Mouse (Mus musculus) MEL (cell line): ENCODE results near the gene Soat1. TPM values are rescaled to one million over a fixed set of nuclear protein-coding genes. Genes with fewer than 3 reads are reported as not detected.

ENCODE experiments used
- DNase-seq: peaks from one replicate; pipeline ENCODE4 v3.0.0; 2011; ENCODE audit warnings: low read depth, low spot score
- H3K27ac ChIP-seq: 2 replicates; pipeline ENCODE4 v1.5.1; 2012; ENCODE audit warnings: low read depth, mild to moderate bottlenecking, control low read depth, low read length, moderate library complexity; ENCODE audit not compliant: control insufficient read depth
- H3K27me3 ChIP-seq, 2 experiments: fragments of 150-350 bp in 1 of 2; sonication (generic) in 1 of 2; 2 replicates each; pipeline ENCODE4 v1.6.1; 2012; ENCODE audit warnings: low read length in 2 of 2, mild to moderate bottlenecking in 2 of 2, improper control_type of control experiment in 1 of 2, moderate library complexity in 1 of 2; ENCODE audit not compliant: insufficient read depth in 2 of 2, control insufficient read depth in 1 of 2
- H3K36me3 ChIP-seq, 2 experiments: 2 replicates each; pipeline ENCODE4 v1.6.1; 2012 to 2014; ENCODE audit warnings: low read length in 2 of 2, improper control_type of control experiment in 1 of 2, inconsistent platforms in 1 of 2, mild to moderate bottlenecking in 1 of 2; ENCODE audit not compliant: insufficient read depth in 2 of 2, control insufficient read depth in 1 of 2
- H3K4me1 ChIP-seq, 2 experiments: fragments of 150-350 bp in 1 of 2; sonication (generic) in 1 of 2; 2 replicates each; pipeline ENCODE4 v1.6.1; 2012; ENCODE audit warnings: low read length in 2 of 2, improper control_type of control experiment in 1 of 2, mild to moderate bottlenecking in 1 of 2; ENCODE audit not compliant: insufficient read depth in 2 of 2, control insufficient read depth in 1 of 2
- H3K4me3 ChIP-seq, 2 experiments: fragments of 150-350 bp in 1 of 2; sonication (generic) in 1 of 2; 2 replicates each; pipeline ENCODE4 v1.5.1; 2012; ENCODE audit warnings: low read depth in 2 of 2, low read length in 2 of 2, mild to moderate bottlenecking in 2 of 2, moderate library complexity in 2 of 2, control low read depth in 1 of 2, improper control_type of control experiment in 1 of 2; ENCODE audit not compliant: control insufficient read depth in 1 of 2, insufficient read depth in 1 of 2
- H3K79me2 ChIP-seq: 2 replicates; pipeline ENCODE4 v1.6.1; 2012; ENCODE audit warnings: mild to moderate bottlenecking, low read length, moderate library complexity; ENCODE audit not compliant: control insufficient read depth, poor library complexity, insufficient read depth
- H3K9ac ChIP-seq: 2 replicates; pipeline ENCODE4 v1.6.1; 2012; ENCODE audit warnings: low read depth, mild to moderate bottlenecking, control low read depth, low read length, moderate library complexity; ENCODE audit not compliant: control insufficient read depth, poor library complexity, severe bottlenecking
- H3K9me3 ChIP-seq: fragments of 150-350 bp; sonication (generic); replicated peaks from 2 replicates; pipeline ENCODE4 v1.6.1; 2012; ENCODE audit warnings: mild to moderate bottlenecking, low read length, improper control_type of control experiment, moderate library complexity; ENCODE audit not compliant: insufficient read depth
- CHD1 ChIP-seq: IDR thresholded peaks from 2 replicates; pipeline ENCODE4 v1.6.1; 2012; ENCODE audit warnings: low read depth, mild to moderate bottlenecking, inconsistent platforms, low read length, improper control_type of control experiment
- CHD2 ChIP-seq: IDR thresholded peaks from 2 replicates; pipeline ENCODE4 v1.6.1; 2011; ENCODE audit warnings: low read length, improper control_type of control experiment
- EP300 ChIP-seq, 2 experiments: IDR thresholded peaks; 2 replicates each; pipeline ENCODE4 v1.6.1; 2011; ENCODE audit warnings: improper control_type of control experiment in 2 of 2, low read length in 2 of 2, low read depth in 1 of 2, mild to moderate bottlenecking in 1 of 2
- HCFC1 ChIP-seq: IDR thresholded peaks from 2 replicates; pipeline ENCODE4 v1.6.1; 2012; ENCODE audit warnings: low read depth, mild to moderate bottlenecking, inconsistent platforms, low read length, improper control_type of control experiment, moderate library complexity
- JUND ChIP-seq: IDR thresholded peaks from 2 replicates; pipeline ENCODE4 v1.6.1; 2011; ENCODE audit warnings: low read depth, mild to moderate bottlenecking, improper control_type of control experiment, low read length
- KAT2A ChIP-seq: conservative IDR thresholded peaks from 2 replicates; pipeline ENCODE4 v1.6.1; 2012; ENCODE audit warnings: low read depth, low read length, improper control_type of control experiment, inconsistent platforms
- MAFK ChIP-seq: IDR thresholded peaks from 2 replicates; pipeline ENCODE4 v1.6.1; 2011; ENCODE audit warnings: low read depth, mild to moderate bottlenecking, low read length, improper control_type of control experiment, borderline replicate concordance
- MAZ ChIP-seq: IDR thresholded peaks from 2 replicates; pipeline ENCODE4 v1.6.1; 2012; ENCODE audit warnings: low read depth, mild to moderate bottlenecking, inconsistent platforms, low read length, improper control_type of control experiment
- MEF2A ChIP-seq: IDR thresholded peaks from 2 replicates; pipeline ENCODE4 v1.6.1; 2014; ENCODE audit warnings: low read depth, mild to moderate bottlenecking, inconsistent platforms, low read length, improper control_type of control experiment; ENCODE audit not compliant: poor library complexity, insufficient replicate concordance, severe bottlenecking; ENCODE audit errors: extremely low read depth
- MXI1 ChIP-seq: IDR thresholded peaks from 2 replicates; pipeline ENCODE4 v1.6.1; 2011; ENCODE audit warnings: mild to moderate bottlenecking, low read depth, low read length, improper control_type of control experiment
- MYC ChIP-seq: IDR thresholded peaks from 2 replicates; pipeline ENCODE4 v1.6.1; 2011; ENCODE audit warnings: low read depth, mild to moderate bottlenecking, low read length, improper control_type of control experiment, moderate library complexity
- NELFE ChIP-seq: IDR thresholded peaks from 2 replicates; pipeline ENCODE4 v1.6.1; 2011; ENCODE audit warnings: low read depth, low read length, improper control_type of control experiment
- RCOR1 ChIP-seq: IDR thresholded peaks from 2 replicates; pipeline ENCODE4 v1.6.1; 2012; ENCODE audit warnings: low read depth, mild to moderate bottlenecking, inconsistent platforms, low read length, improper control_type of control experiment
- SIN3A ChIP-seq: IDR thresholded peaks from 2 replicates; pipeline ENCODE4 v1.6.1; 2012; ENCODE audit warnings: low read length, improper control_type of control experiment, inconsistent platforms
- SMC3 ChIP-seq: IDR thresholded peaks from 2 replicates; pipeline ENCODE4 v1.6.1; 2011; ENCODE audit warnings: low read depth, low read length, improper control_type of control experiment
- TAL1 ChIP-seq: IDR thresholded peaks from 2 replicates; pipeline ENCODE4 v1.6.1; 2012; ENCODE audit warnings: mild to moderate bottlenecking, inconsistent platforms, low read length, moderate library complexity, mixed read lengths
- TBP ChIP-seq: IDR thresholded peaks from 2 replicates; pipeline ENCODE4 v1.8.0; 2011; ENCODE audit warnings: low read depth, low read length, improper control_type of control experiment
- TCF12 ChIP-seq: IDR thresholded peaks from 2 replicates; pipeline ENCODE4 v1.6.1; 2014; ENCODE audit warnings: low read depth, mild to moderate bottlenecking, inconsistent platforms, low read length, improper control_type of control experiment, moderate library complexity
- UBTF ChIP-seq: IDR thresholded peaks from 2 replicates; pipeline ENCODE4 v1.6.1; 2012; ENCODE audit warnings: low read depth, mild to moderate bottlenecking, inconsistent platforms, low read length, improper control_type of control experiment, moderate library complexity, borderline replicate concordance; ENCODE audit not compliant: insufficient read depth
- ZKSCAN1 ChIP-seq: IDR thresholded peaks from 2 replicates; pipeline ENCODE4 v1.6.1; 2012; ENCODE audit warnings: low read depth, mild to moderate bottlenecking, inconsistent platforms, low read length, improper control_type of control experiment, moderate library complexity
- ZNF384 ChIP-seq: IDR thresholded peaks from 2 replicates; pipeline ENCODE4 v1.6.1; 2012; ENCODE audit warnings: low read depth, mild to moderate bottlenecking, inconsistent platforms, low read length, improper control_type of control experiment
- polyA plus RNA-seq, 2 experiments: library from polyadenylated mRNA; stranded (reverse) in 1 of 2; unstranded in 1 of 2; fragments of >175 nt in 1 of 2; fragments of >200 nt in 1 of 2; gene quantifications; 2 replicates each; pipeline versions ENCODE4 v1.2.1 to v1.2.4; 2012; ENCODE audit warnings: low replicate concordance in 2 of 2, low read depth in 1 of 2; ENCODE audit not compliant: insufficient read length in 2 of 2, insufficient read depth in 1 of 2, missing spikeins in 1 of 2
- total RNA-seq: library from RNA; depleted of rRNA; stranded (reverse); fragments of 300-350 nt; gene quantifications from 2 replicates; pipeline ENCODE4 v1.2.3, GENCODE M21; 2012

The Soat1 gene
- total and polyA plus RNA-seq, 3 experiments, result 2.7 to 10.5 TPM; not detected in 1

- H3K79me2 ChIP-seq, result no peaks in the 10 kb centered on the region
- H3K27ac ChIP-seq, result no peak overlapping the region
- H3K36me3 ChIP-seq, result no peaks in the 10 kb centered on the region
- no peaks in the 10 kb centered on the region for H3K4me1 ChIP-seq
- TF ChIP-seq KAT2A (no peak), MYC (no peak), MAFK (no peak), ZNF384 (no peak), UBTF (no peak), MXI1 (no peak), NELFE (no peak), SMC3 (no peak), CHD2 (no peak), MAZ (no peak), JUND (no peak), TCF12 (no peak), EP300 (IDR thresholded peaks at IDR 0.05; ENCODE audit: low read depth in 1 of 2, low read length in 2 of 2) (no peak)
- no peak overlapping the region for H3K4me3 ChIP-seq
- no peak overlapping the region for H3K9ac ChIP-seq
- DNase-seq, result no peak
- H3K27me3 ChIP-seq, result no peaks in the 10 kb centered on the region; a peak in 1 of 4 replicates
- no peaks in the 10 kb centered on the region for H3K9me3 ChIP-seq
These were observed 22.8 kb upstream of the Soat1 start for GRCm38 (mm10) chr1:156496910-156497309.

DNA sequence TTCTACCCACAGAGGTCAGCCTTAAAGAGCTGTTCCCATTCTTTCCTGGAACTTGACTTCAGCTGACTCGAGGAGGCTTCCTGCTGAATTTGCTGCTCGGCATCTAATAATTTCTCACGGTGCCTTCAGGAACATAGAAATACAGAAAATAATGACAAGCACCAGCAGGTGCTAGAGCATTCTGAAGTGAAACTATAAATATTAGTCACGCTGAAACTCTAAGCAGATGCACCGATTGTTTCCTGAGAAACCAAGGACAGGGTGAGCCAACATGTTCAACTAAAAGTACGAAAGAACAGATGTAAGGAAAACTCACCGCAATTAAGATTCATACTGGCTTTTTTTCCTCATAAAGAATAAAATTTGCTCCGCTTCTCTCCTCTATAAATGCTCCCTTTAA, 20.9 kb upstream of the Soat1 start:
- no peaks in the 10 kb centered on the region for H3K79me2 ChIP-seq
- TF ChIP-seq SIN3A (no peak), ZKSCAN1 (no peak), RCOR1 (no peak), MAFK (no peak), HCFC1 (no peak), JUND (no peak), KAT2A (no peak), TAL1 (no peak), MEF2A (no peak), TBP (no peak), CHD1 (no peak), MYC (no peak), ZNF384 (no peak)
- H3K9ac ChIP-seq, result no peak overlapping the region
- no peak overlapping the region for H3K27ac ChIP-seq
- peaks cover 0 to 2% of the 10 kb centered on the region in 2 experiments; a peak in 1 of 4 replicates for H3K4me1 ChIP-seq
- H3K27me3 ChIP-seq, result no peaks in the 10 kb centered on the region; a peak in 1 of 4 replicates
- no peak for DNase-seq
- H3K9me3 ChIP-seq, result no peaks in the 10 kb centered on the region
- H3K36me3 ChIP-seq, result peaks cover 0 to 5% of the 10 kb centered on the region in 2 experiments; a peak in 2 of 4 replicates
- no peak overlapping the region for H3K4me3 ChIP-seq
